Mouse (Mus musculus) cerebellum, postnatal 14 days (tissue): ENCODE data around the gene Trim6.
A peak's percentile ranks its signal among the peaks of the same experiment; 100 is the strongest.
"Not testable (repeated sequence)": the region's sequence is repeated elsewhere in the genome, so short reads cannot be mapped to it uniquely, and the experiment has no call there.

Experiments used
- DNase-seq, 2 experiments: peaks; one replicate each; pipeline ENCODE4 v3.0.0; 2021; ENCODE audit warnings: mixed read lengths in 2 of 2

Gene Trim6

GRCm38 (mm10) chr7:104218701-104219569 is at the start of gene Trim6:
Gene Trim6 (plus strand): TSS chr7:104218793.
- DNase-seq = peak; percentile 7 to 46

- no peak for DNase-seq
Observed at GRCm38 (mm10) chr7:104169634-104170204, 48.9 kb upstream of the Trim6 start.

GRCm38 (mm10) chr7:104175085-104175484 is 43.5 kb upstream of the Trim6 start:
- no peak for DNase-seq

- no peak for DNase-seq
Observed at GRCm38 (mm10) chr7:104178422-104179054, 40.1 kb upstream of the Trim6 start.

GRCm38 (mm10) chr7:104179074-104179473 is 39.5 kb upstream of the Trim6 start:
- DNase-seq = no peak

GRCm38 (mm10) chr7:104183292-104183691 is 35.3 kb upstream of the Trim6 start, which contains the start of gene Olfr648:
Gene Olfr648 (minus strand): TSS chr7:104183392.
- no peak for DNase-seq

- no peak for DNase-seq
Observed at GRCm38 (mm10) chr7:104191275-104191674, 27.3 kb upstream of the Trim6 start.

- DNase-seq = no peak
Observed at GRCm38 (mm10) chr7:104195885-104196284, 22.7 kb upstream of the Trim6 start, which contains the start of gene Olfr649. Gene Olfr649 (minus strand): TSS chr7:104195985.

GRCm38 (mm10) chr7:104199822-104200221 is 18.8 kb upstream of the Trim6 start:
- DNase-seq = peak; percentile 19 to 36

GRCm38 (mm10) chr7:104206197-104206596 is 12.4 kb upstream of the Trim6 start:
- no peak for DNase-seq

- no peak for DNase-seq
Observed at GRCm38 (mm10) chr7:104216011-104216535, 2.5 kb upstream of the Trim6 start.

GRCm38 (mm10) chr7:104217881-104218280 is 712 bp upstream of the Trim6 start:
- DNase-seq = no peak

- DNase-seq = peak in 1 of 2 experiments; percentile 1
Observed at GRCm38 (mm10) chr7:104231203-104231602, 12.6 kb downstream of the Trim6 start.

GRCm38 (mm10) chr7:104240857-104241256 is 22.3 kb downstream of the Trim6 start:
- no peak for DNase-seq

GRCm38 (mm10) chr7:104243616-104244015 is 25.0 kb downstream of the Trim6 start:
- DNase-seq = no peak

GRCm38 (mm10) chr7:104244287-104245181 is 25.9 kb downstream of the Trim6 start, which contains the start of gene Trim34a:
Gene Trim34a (plus strand): TSS chr7:104244457.
- DNase-seq = peak; percentile 1

- not testable (repeated sequence) for DNase-seq
Observed at GRCm38 (mm10) chr7:104260380-104260779, 41.8 kb downstream of the Trim6 start.

GRCm38 (mm10) chr7:104265335-104265734 is 46.7 kb downstream of the Trim6 start:
- not testable (repeated sequence) for DNase-seq

GRCm38 (mm10) chr7:104279361-104279760 is 60.8 kb downstream of the Trim6 start:
- not testable (repeated sequence) for DNase-seq
